Mouse (Mus musculus) spleen, adult 2 months (tissue): Measurements from ENCODE around the gene Cbr4. TPM values are rescaled to one million over a fixed set of nuclear protein-coding genes. Genes with fewer than 3 reads are reported as not detected.

Experiments used
- DNase-seq, 2 experiments: peaks; one replicate each; pipeline versions ENCODE4 v3.0.0 to v3.0.0-alpha.2; 2012 to 2021; ENCODE audit warnings: low spot score in 2 of 2, low read depth in 1 of 2
- H3K27ac ChIP-seq: fragments of 200-500 bp; 2 replicates; pipeline ENCODE4 v1.5.1; 2012; ENCODE audit warnings: low read length, inconsistent platforms; ENCODE audit not compliant: insufficient read depth
- H3K27me3 ChIP-seq: fragments of 200-500 bp; 2 replicates; pipeline ENCODE4 v1.6.1; 2012; ENCODE audit warnings: mild to moderate bottlenecking, moderate library complexity, low read length, inconsistent platforms; ENCODE audit not compliant: control insufficient read depth, insufficient read depth
- H3K36me3 ChIP-seq: fragments of 200-500 bp; 2 replicates; pipeline ENCODE4 v1.6.1; 2012; ENCODE audit warnings: mild to moderate bottlenecking, low read length, inconsistent platforms; ENCODE audit not compliant: control insufficient read depth, insufficient read depth
- H3K4me1 ChIP-seq: fragments of 200-500 bp; 2 replicates; pipeline ENCODE4 v1.6.1; 2011; ENCODE audit warnings: inconsistent platforms; ENCODE audit not compliant: control insufficient read depth, insufficient read depth, insufficient read length
- H3K4me3 ChIP-seq: fragments of 200-500 bp; 2 replicates; pipeline ENCODE4 v1.5.1; 2011; ENCODE audit warnings: mild to moderate bottlenecking, inconsistent platforms; ENCODE audit not compliant: insufficient read depth, insufficient read length; ENCODE audit errors: extremely low read depth
- CTCF ChIP-seq: fragments of 200-500 bp; IDR thresholded peaks from 2 replicates; pipeline ENCODE4 v1.5.1; 2011; ENCODE audit warnings: mild to moderate bottlenecking, inconsistent platforms; ENCODE audit not compliant: insufficient read depth, insufficient read length, insufficient replicate concordance; ENCODE audit errors: extremely low read depth
- POLR2A ChIP-seq: fragments of 200-500 bp; IDR thresholded peaks from 2 replicates; pipeline ENCODE4 v1.6.1; 2011; ENCODE audit warnings: low read depth, low read length, inconsistent platforms
- WGBS: fragments of 180-500 bp; shearing (Covaris S2); methylation state at CpG from one replicate; pipeline ENCODE4 v1.1.7; 2018; 5-methylcytosine and 5-hydroxymethylcytosine counted together
- polyA plus RNA-seq: library from polyadenylated mRNA; depleted of rRNA; stranded (reverse); fragments of >200 nt; gene quantifications from 2 replicates; pipeline ENCODE4 v1.2.3, GENCODE M21; 2012

Cbr4 gene
- polyA plus RNA-seq, 1 experiment, result 1.7 TPM

DNA sequence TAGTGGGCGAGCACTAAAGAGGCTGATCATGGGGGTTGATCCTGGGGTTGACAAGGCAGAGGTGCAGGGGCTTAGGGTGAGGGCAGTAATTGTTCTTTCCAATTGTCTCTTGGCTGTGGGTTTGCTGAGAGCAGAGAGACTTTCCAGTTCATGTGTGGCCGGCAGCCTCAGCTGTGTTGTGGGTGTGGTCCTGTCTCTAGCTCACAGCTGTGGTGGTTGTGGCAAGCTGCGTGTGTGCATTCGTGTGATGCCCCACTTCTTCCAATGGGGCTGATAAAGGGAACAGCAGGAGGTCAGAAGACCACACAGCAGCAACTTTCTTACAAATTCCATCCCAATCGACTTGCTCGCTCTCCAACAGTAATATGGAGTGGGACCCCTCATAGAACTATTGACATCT is 41.1 kb downstream of the Cbr4 start:
- no peak for TF ChIP-seq CTCF
- TF ChIP-seq POLR2A, result no peak
- no peaks in the 10 kb centered on the region for H3K4me1 ChIP-seq
- no peak overlapping the region for H3K4me3 ChIP-seq
- WGBS, result 73% methylated on average over 6 of the region's 6 CpGs
- no peak overlapping the region for H3K27ac ChIP-seq
- H3K36me3 ChIP-seq, result no peaks in the 10 kb centered on the region
- H3K27me3 ChIP-seq, result no peaks in the 10 kb centered on the region
- no peak for DNase-seq

- 88% methylated on average over 22 of the region's 22 CpGs for WGBS
These were observed 44.6 kb downstream of the Cbr4 start for GRCm38 (mm10) chr8:61531944-61532795.

DNA sequence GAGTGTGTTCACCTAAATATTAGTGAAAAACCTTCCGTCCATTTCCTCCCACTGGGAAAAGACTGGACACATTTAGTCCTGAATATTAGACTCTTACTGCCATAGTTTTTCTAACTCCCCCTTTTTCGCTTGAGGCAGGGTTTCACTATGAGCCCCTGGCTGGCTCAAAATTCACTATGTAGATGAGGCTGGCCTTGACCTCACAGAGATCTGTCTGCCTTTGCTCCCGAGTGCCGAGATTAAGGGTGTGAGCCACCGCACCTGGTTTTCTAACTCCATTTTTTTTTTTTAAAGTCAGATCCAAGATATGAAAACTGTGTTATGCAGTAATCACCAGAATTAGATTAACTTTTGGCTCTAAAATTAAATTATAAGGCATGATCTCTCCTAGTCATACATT is 45.3 kb downstream of the Cbr4 start:
- Histone ChIP-seq H3K36me3 (no peaks in the 10 kb centered on the region), H3K27me3 (no peaks in the 10 kb centered on the region), H3K4me3 (no peak overlapping the region), H3K27ac (no peak overlapping the region), H3K4me1 (no peaks in the 10 kb centered on the region)
- 94% methylated on average over 5 of the region's 5 CpGs for WGBS
- no peak for TF ChIP-seq CTCF
- DNase-seq, result no peak

More at GRCm38 (mm10) chr8:61531944-61532795, 44.6 kb downstream of the Cbr4 start:
- H3K36me3 ChIP-seq, result no peaks in the 10 kb centered on the region
- no peaks in the 10 kb centered on the region for H3K4me1 ChIP-seq
- DNase-seq, result no peak
- H3K4me3 ChIP-seq, result no peak overlapping the region
- no peak overlapping the region for H3K27ac ChIP-seq
- TF ChIP-seq POLR2A (no peak), CTCF (no peak)
- no peaks in the 10 kb centered on the region for H3K27me3 ChIP-seq

DNA sequence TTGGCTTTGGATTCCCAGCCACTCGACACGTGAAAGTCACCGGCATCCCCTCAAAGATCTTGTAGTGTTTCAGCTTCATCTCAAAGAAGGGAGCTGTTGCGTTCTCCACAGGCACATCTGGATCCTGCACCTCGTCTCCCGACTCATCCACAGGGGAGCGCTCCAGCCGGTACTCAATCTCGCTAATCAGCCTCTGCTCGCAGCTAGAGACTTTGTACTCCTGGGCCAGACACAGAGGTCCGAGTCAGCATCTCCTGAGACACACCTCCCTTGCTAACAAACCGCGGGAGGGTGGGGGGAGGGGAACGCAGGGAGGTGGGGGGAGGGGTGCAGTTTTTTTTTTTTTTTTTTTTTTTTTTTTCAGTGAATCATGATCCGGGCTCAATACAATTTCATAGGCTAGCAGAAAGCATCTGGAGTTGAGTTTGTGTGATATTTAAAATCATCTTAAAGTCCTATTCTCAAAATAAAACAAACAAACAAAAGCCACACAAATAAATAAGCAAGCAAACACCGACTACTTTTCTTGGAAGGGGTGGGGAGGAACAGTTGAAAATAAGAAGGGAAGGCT is 45.9 kb downstream of the Cbr4 start:
- TF ChIP-seq CTCF, result no peak
- no peak for TF ChIP-seq POLR2A
- no peak overlapping the region for H3K27ac ChIP-seq
- H3K27me3 ChIP-seq, result no peaks in the 10 kb centered on the region
- H3K4me3 ChIP-seq, result no peak overlapping the region
- 83% methylated on average over 16 of the region's 16 CpGs for WGBS
- DNase-seq, result no peak
- no peaks in the 10 kb centered on the region for H3K36me3 ChIP-seq
- no peaks in the 10 kb centered on the region for H3K4me1 ChIP-seq

DNA sequence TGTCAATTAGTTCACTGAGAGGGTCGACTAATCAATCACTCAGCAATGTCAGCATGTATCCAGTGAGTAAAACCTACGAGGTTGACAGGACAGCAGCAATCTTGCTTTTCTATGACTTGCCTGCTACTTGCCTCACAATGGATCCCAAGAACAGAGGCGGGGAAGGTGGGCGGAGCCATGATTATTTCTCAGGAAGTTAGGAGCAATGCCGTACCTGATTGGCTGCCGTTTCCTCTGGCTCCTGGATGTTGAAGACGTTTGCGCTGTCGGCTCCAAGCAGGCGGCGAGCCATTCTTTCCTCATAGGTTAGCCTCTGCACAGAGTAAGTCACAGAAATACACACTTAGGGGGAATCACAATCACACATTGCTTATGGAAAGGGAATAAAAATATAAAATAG is 47.9 kb downstream of the Cbr4 start:
- DNase-seq, result no peak
- Histone ChIP-seq H3K4me1 (no peaks in the 10 kb centered on the region), H3K27ac (no peak overlapping the region), H3K27me3 (no peaks in the 10 kb centered on the region), H3K4me3 (no peak overlapping the region), H3K36me3 (no peaks in the 10 kb centered on the region)
- WGBS, result 92% methylated on average over 11 of the region's 11 CpGs
- TF ChIP-seq POLR2A (no peak), CTCF (no peak)

DNA sequence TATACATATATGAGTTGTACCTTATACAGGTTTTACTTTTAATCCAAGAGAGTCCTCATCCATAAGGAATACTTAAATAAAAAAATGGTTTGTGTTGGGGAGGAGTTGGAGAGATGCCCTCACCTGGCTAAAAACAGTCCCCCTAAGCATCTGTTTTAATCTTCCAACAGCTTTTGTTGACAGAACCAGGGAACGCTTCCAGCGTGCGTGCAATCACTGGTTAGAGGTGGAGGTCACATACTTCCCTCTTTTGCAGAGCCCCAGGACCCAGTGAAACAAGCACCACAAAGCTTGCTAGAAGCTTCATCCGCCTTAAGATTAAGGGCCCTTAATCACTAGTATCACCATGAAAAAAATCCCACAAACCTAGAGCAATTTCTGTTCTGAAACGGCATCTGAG is 49.9 kb downstream of the Cbr4 start:
- H3K4me1 ChIP-seq, result no peaks in the 10 kb centered on the region
- 83% methylated on average over 5 of the region's 5 CpGs for WGBS
- DNase-seq, result no peak
- no peaks in the 10 kb centered on the region for H3K27me3 ChIP-seq
- H3K4me3 ChIP-seq, result no peak overlapping the region
- H3K27ac ChIP-seq, result no peak overlapping the region
- H3K36me3 ChIP-seq, result no peaks in the 10 kb centered on the region
- TF ChIP-seq POLR2A (no peak), CTCF (no peak)
